Mouse (Mus musculus): ENCODE data around the gene Mvb12b. TPM values are rescaled to one million over a fixed set of nuclear protein-coding genes. Genes with fewer than 3 reads are reported as not detected.

Mvb12b gene
- polyA plus RNA-seq, 2 experiments, result 6.9 to 8.3 TPM

DNA sequence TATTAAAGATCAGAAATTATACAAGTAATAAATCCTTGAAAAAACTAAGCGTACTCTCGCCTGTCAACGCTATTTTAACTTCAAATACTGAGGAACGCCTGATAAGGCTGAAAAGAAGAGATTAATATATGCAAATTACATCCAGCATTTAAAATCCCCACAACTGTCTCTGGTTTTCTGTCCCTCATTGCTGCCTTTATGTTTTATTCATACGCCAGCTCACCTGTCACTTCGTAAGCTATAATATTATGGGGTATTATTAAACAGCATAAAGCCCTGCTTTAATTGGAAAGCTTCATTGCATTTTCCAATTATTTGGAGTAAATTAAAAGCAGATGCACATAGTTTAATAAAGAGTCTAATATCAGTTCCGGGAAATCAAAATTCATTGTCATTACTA, 98.9 kb downstream of the Mvb12b start:
- no peak overlapping the region for H3K9ac ChIP-seq (replicated peaks)
- H3K4me2 ChIP-seq (ENCODE audit: low read depth), result no peak overlapping the region
- no peak overlapping the region for H3K27ac ChIP-seq
- ATAC-seq (ENCODE audit: insufficient read depth) (no peak), DNase-seq (ENCODE audit: low read depth in 3 of 3, low spot score in 3 of 3) (no peak)
- no peaks in the 10 kb centered on the region for H3K27me3 ChIP-seq (ENCODE audit: control insufficient read depth, insufficient read depth, low read length)
- no peaks in the 10 kb centered on the region for H3K9me3 ChIP-seq (ENCODE audit: control insufficient read depth, low read length)
- H3K36me3 ChIP-seq (replicated peaks; ENCODE audit: control insufficient read depth, insufficient read depth, low read depth), result no peaks in the 10 kb centered on the region
- 83% methylated on average over 7 of the region's 7 CpGs for WGBS (ENCODE audit: insufficient replicate concordance)
- no peak for TF ChIP-seq EP300 (IDR thresholded peaks at IDR 0.05; ENCODE audit: low read depth)
- no peak for TF ChIP-seq CTCF (IDR thresholded peaks at IDR 0.05; ENCODE audit: low read depth)
- no peak overlapping the region for H3K4me3 ChIP-seq (ENCODE audit: insufficient read depth in 1 of 2, low read depth in 2 of 2, low read length in 2 of 2)
- H3K4me1 ChIP-seq (replicated peaks; ENCODE audit: control insufficient read depth in 2 of 2, insufficient read depth in 2 of 2, low read length in 1 of 2), result peaks cover 0 to 4% of the 10 kb centered on the region in 2 experiments; a peak in 1 of 4 replicates

DNA sequence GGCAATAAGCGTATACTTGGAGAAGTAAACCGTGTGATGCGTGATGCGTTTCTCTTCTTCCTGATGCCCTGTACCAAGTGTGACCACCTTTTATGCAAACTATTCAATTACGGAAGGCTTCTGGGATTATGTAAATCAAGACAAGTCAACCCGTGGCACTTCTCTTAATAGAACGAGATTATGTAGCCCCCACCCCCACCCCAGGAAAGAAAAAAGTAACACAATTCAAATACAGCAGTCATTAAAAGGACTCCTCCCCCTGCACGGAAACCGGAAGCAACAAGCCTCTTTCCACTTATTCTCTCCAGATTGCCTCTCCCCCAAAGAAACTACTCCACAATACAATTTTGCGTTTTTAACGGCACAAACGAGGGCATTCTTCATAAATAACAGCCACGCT, 99.6 kb downstream of the Mvb12b start:
- TF ChIP-seq CTCF (IDR thresholded peaks at IDR 0.05; ENCODE audit: low read depth) (no peak), EP300 (IDR thresholded peaks at IDR 0.05; ENCODE audit: low read depth) (no peak)
- no peak overlapping the region for H3K9ac ChIP-seq (replicated peaks)
- H3K9me3 ChIP-seq (ENCODE audit: control insufficient read depth, low read length), result no peaks in the 10 kb centered on the region
- H3K27me3 ChIP-seq (ENCODE audit: control insufficient read depth, insufficient read depth, low read length), result no peaks in the 10 kb centered on the region
- WGBS (ENCODE audit: insufficient replicate concordance), result 84% methylated on average over 13 of the region's 13 CpGs
- DNase-seq (ENCODE audit: low read depth in 3 of 3, low spot score in 3 of 3) (no peak), ATAC-seq (ENCODE audit: insufficient read depth) (no peak)
- H3K4me2 ChIP-seq (ENCODE audit: low read depth), result no peak overlapping the region
- no peak overlapping the region for H3K27ac ChIP-seq
- no peak overlapping the region for H3K4me3 ChIP-seq (ENCODE audit: insufficient read depth in 1 of 2, low read depth in 2 of 2, low read length in 2 of 2)
- no peaks in the 10 kb centered on the region for H3K36me3 ChIP-seq (replicated peaks; ENCODE audit: control insufficient read depth, insufficient read depth, low read depth)
- peaks cover 0 to 4% of the 10 kb centered on the region in 2 experiments; a peak in 1 of 4 replicates for H3K4me1 ChIP-seq (replicated peaks; ENCODE audit: control insufficient read depth in 2 of 2, insufficient read depth in 2 of 2, low read length in 1 of 2)

DNA sequence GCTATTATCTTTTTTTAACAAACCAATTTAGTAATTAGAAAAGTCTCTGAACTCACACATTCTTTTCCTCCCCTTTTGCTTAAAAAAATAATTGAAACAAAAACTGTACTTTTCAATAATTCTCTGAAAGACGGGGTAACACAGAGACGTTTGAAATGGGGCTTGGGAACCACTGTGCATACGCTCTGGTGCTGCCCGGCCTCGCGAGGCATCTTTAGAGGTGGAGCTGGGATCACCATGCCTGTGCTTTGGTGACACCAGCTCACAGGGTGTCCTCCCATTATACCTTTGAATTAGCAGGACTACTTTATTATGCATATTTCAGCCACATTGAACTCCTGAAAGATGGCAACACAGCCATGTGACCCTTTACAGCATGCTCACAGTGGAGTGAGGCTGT, 101.7 kb downstream of the Mvb12b start:
- 81% methylated on average over 6 of the region's 6 CpGs for WGBS (ENCODE audit: insufficient replicate concordance)
- H3K27ac ChIP-seq, result no peak overlapping the region
- H3K27me3 ChIP-seq (ENCODE audit: control insufficient read depth, insufficient read depth, low read length), result no peaks in the 10 kb centered on the region
- TF ChIP-seq EP300 (IDR thresholded peaks at IDR 0.05; ENCODE audit: low read depth) (no peak), CTCF (IDR thresholded peaks at IDR 0.05; ENCODE audit: low read depth) (no peak)
- H3K9ac ChIP-seq (replicated peaks), result no peak overlapping the region
- H3K9me3 ChIP-seq (ENCODE audit: control insufficient read depth, low read length), result no peaks in the 10 kb centered on the region
- H3K4me2 ChIP-seq (ENCODE audit: low read depth), result no peak overlapping the region
- ATAC-seq (ENCODE audit: insufficient read depth) (no peak), DNase-seq (ENCODE audit: low read depth in 3 of 3, low spot score in 3 of 3) (no peak)
- H3K36me3 ChIP-seq (replicated peaks; ENCODE audit: control insufficient read depth, insufficient read depth, low read depth), result no peaks in the 10 kb centered on the region
- no peak overlapping the region for H3K4me3 ChIP-seq (ENCODE audit: insufficient read depth in 1 of 2, low read depth in 2 of 2, low read length in 2 of 2)
- H3K4me1 ChIP-seq (replicated peaks; ENCODE audit: control insufficient read depth in 2 of 2, insufficient read depth in 2 of 2, low read length in 1 of 2), result peaks cover 0 to 4% of the 10 kb centered on the region in 2 experiments; a peak in 1 of 4 replicates

DNA sequence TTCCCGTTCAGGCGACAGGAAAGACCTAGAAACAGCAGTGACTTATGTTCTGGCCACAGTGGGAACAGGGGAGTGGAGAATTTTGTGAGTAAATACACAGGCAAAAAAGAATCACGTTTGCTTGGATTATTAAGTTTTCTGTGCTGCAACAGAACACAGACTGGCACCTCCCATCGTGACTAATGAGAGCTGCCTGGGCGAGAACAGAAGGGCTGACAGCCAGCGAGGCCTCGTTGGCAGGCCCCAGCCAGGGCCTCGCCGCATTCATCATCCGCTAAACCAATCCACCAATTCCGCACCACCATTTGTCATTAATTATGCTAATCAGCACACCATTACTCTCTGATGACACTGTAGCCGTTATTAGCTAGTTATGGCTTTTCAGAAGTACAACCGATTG, 102.2 kb downstream of the Mvb12b start:
- no peak for ATAC-seq (ENCODE audit: insufficient read depth)

DNA sequence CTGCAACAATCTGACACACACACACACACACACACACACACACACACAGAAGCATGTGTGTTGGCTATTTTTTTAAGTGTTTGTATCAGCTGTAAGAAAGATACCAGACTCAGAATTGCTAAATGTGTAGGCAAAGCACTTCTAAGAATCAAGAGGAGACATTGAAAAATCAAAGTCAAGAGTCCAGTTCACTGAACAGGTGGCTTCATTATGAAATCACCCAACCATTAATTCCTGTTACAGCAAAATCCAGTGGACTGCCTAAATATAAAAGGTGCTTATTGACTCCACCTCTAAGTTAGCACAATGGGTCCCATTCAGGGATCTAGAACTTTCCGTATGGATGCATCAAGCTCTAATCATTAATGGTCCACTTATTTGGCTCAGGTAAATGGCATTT, 103.0 kb downstream of the Mvb12b start:
- H3K4me2 ChIP-seq (ENCODE audit: low read depth), result no peak overlapping the region
- WGBS (ENCODE audit: insufficient replicate concordance), result 79% methylated on average over 1 of the region's 1 CpGs
- no peak for TF ChIP-seq CTCF (IDR thresholded peaks at IDR 0.05; ENCODE audit: low read depth)
- no peak for TF ChIP-seq EP300 (IDR thresholded peaks at IDR 0.05; ENCODE audit: low read depth)
- H3K27me3 ChIP-seq (ENCODE audit: control insufficient read depth, insufficient read depth, low read length), result no peaks in the 10 kb centered on the region
- H3K36me3 ChIP-seq (replicated peaks; ENCODE audit: control insufficient read depth, insufficient read depth, low read depth), result no peaks in the 10 kb centered on the region
- ATAC-seq (ENCODE audit: insufficient read depth) (no peak), DNase-seq (ENCODE audit: low read depth in 3 of 3, low spot score in 3 of 3) (no peak)
- H3K9ac ChIP-seq (replicated peaks), result no peak overlapping the region
- no peaks in the 10 kb centered on the region for H3K9me3 ChIP-seq (ENCODE audit: control insufficient read depth, low read length)
- peaks cover 0 to 4% of the 10 kb centered on the region in 2 experiments; a peak in 1 of 4 replicates for H3K4me1 ChIP-seq (replicated peaks; ENCODE audit: control insufficient read depth in 2 of 2, insufficient read depth in 2 of 2, low read length in 1 of 2)
- no peak overlapping the region for H3K4me3 ChIP-seq (ENCODE audit: insufficient read depth in 1 of 2, low read depth in 2 of 2, low read length in 2 of 2)
- no peak overlapping the region for H3K27ac ChIP-seq

More for the DNA sequence above, 102.2 kb downstream of the Mvb12b start:
- Histone ChIP-seq H3K9ac (replicated peaks) (no peak overlapping the region), H3K27ac (no peak overlapping the region), H3K9me3 (ENCODE audit: control insufficient read depth, low read length) (no peaks in the 10 kb centered on the region), H3K27me3 (ENCODE audit: control insufficient read depth, insufficient read depth, low read length) (no peaks in the 10 kb centered on the region), H3K4me1 (replicated peaks; ENCODE audit: control insufficient read depth in 2 of 2, insufficient read depth in 2 of 2, low read length in 1 of 2) (peaks cover 0 to 4% of the 10 kb centered on the region in 2 experiments; a peak in 1 of 4 replicates), H3K4me2 (ENCODE audit: low read depth) (no peak overlapping the region), H3K36me3 (replicated peaks; ENCODE audit: control insufficient read depth, insufficient read depth, low read depth) (no peaks in the 10 kb centered on the region), H3K4me3 (ENCODE audit: insufficient read depth in 1 of 2, low read depth in 2 of 2, low read length in 2 of 2) (no peak overlapping the region)
- 71% methylated on average over 13 of the region's 13 CpGs for WGBS (ENCODE audit: insufficient replicate concordance)
- no peak for DNase-seq (ENCODE audit: low read depth in 3 of 3, low spot score in 3 of 3)
- TF ChIP-seq EP300 (IDR thresholded peaks at IDR 0.05; ENCODE audit: low read depth) (no peak), CTCF (IDR thresholded peaks at IDR 0.05; ENCODE audit: low read depth) (no peak)
